Mouse (Mus musculus) midbrain, postnatal 0 days (tissue): ENCODE results near the gene Acaca. TPM values are rescaled to one million over a fixed set of nuclear protein-coding genes. Genes with fewer than 3 reads are reported as not detected.
A peak's percentile ranks its signal among the peaks of the same experiment; 100 is the strongest.

ENCODE experiments used
- ATAC-seq: fragments of 200-750 bp; cut with Nextera tagmentation; 2 replicates; pipeline ENCODE4 v1.8.0; 2017; ENCODE audit warnings: moderate number of reproducible peaks, mild to moderate bottlenecking, moderate TSS enrichment, moderate library complexity; ENCODE audit not compliant: low FRiP score
- DNase-seq: peaks from one replicate; pipeline ENCODE4 v3.0.0-alpha.2; 2015; ENCODE audit warnings: low spot score
- H3K27ac ChIP-seq: fragments of 300-500 bp; sonication (generic); 2 replicates; pipeline ENCODE4 v1.5.1; 2014; ENCODE audit warnings: low read depth, mild to moderate bottlenecking, low read length, mixed read lengths
- H3K27me3 ChIP-seq: fragments of 300-500 bp; sonication (generic); 2 replicates; pipeline ENCODE4 v1.6.1; 2014; ENCODE audit warnings: low read length, control low read depth, mixed read lengths; ENCODE audit not compliant: insufficient read depth
- H3K36me3 ChIP-seq: fragments of 300-500 bp; sonication (generic); 2 replicates; pipeline ENCODE4 v1.6.1; 2014; ENCODE audit warnings: low read length, control low read depth, mixed read lengths; ENCODE audit not compliant: insufficient read depth
- H3K4me1 ChIP-seq: fragments of 300-500 bp; sonication (generic); 2 replicates; pipeline ENCODE4 v1.6.1; 2014; ENCODE audit warnings: mild to moderate bottlenecking, control low read depth, antibody characterized with exemption, low read length, mixed read lengths; ENCODE audit not compliant: insufficient read depth
- H3K4me2 ChIP-seq: fragments of 300-500 bp; sonication (generic); 2 replicates; pipeline ENCODE4 v1.6.1; 2014; ENCODE audit warnings: low read depth, mild to moderate bottlenecking, low read length, mixed read lengths; ENCODE audit not compliant: poor library complexity, severe bottlenecking
- H3K4me3 ChIP-seq: fragments of 300-500 bp; sonication (generic); 2 replicates; pipeline ENCODE4 v1.5.1; 2014; ENCODE audit warnings: low read depth, mild to moderate bottlenecking, low read length, moderate library complexity
- H3K9ac ChIP-seq: fragments of 300-500 bp; sonication (generic); replicated peaks from 2 replicates; pipeline ENCODE4 v1.6.1; 2014; ENCODE audit warnings: mild to moderate bottlenecking, low read length, moderate library complexity, mixed read lengths; ENCODE audit not compliant: poor library complexity, severe bottlenecking
- H3K9me3 ChIP-seq: fragments of 300-500 bp; sonication (generic); 2 replicates; pipeline ENCODE4 v1.6.1; 2016; ENCODE audit warnings: low read length, control low read depth
- CTCF ChIP-seq: IDR thresholded peaks from 2 replicates; pipeline ENCODE4 v1.5.1; 2016; ENCODE audit warnings: antibody characterized with exemption, mild to moderate bottlenecking
- WGBS: fragments of 180-500 bp; shearing (Covaris S2); extraction: QIAGEN DNeasy Blood & Tissue Kit; methylation state at CpG from one replicate; pipeline ENCODE4 v1.1.7; 2014; 5-methylcytosine and 5-hydroxymethylcytosine counted together
- polyA plus RNA-seq: library from polyadenylated mRNA; unstranded; fragments of >200 nt; fragmentation: Nextera tagmentation; extraction: Ambion mirVana; gene quantifications from 2 replicates; pipeline ENCODE4 v1.2.1, GENCODE M21; 2015
- total RNA-seq: library from RNA; depleted of rRNA; stranded (reverse); fragments of >200 nt; gene quantifications from 2 replicates; pipeline ENCODE4 v1.2.3, GENCODE M21; 2014

The Acaca gene
- total and polyA plus RNA-seq, 2 experiments from 2014 or later, result 19.3 to 123 TPM

GRCm38 (mm10) chr11:84194751-84195150 is 65.3 kb downstream of the Acaca start:
- H3K9ac ChIP-seq, result no peak overlapping the region
- H3K4me1 ChIP-seq, result no peaks in the 10 kb centered on the region
- no peaks in the 10 kb centered on the region for H3K9me3 ChIP-seq
- H3K4me2 ChIP-seq, result no peak overlapping the region
- no peaks in the 10 kb centered on the region; the same call in 1 of the 2 replicates for H3K36me3 ChIP-seq
- no peak for TF ChIP-seq CTCF
- H3K27me3 ChIP-seq, result no peaks in the 10 kb centered on the region
- H3K4me3 ChIP-seq, result no peak overlapping the region
- WGBS, result 93% methylated on average over 3 of the region's 3 CpGs
- no peak overlapping the region for H3K27ac ChIP-seq
- DNase-seq, result no peak
- no peak for ATAC-seq

- Histone ChIP-seq H3K9me3 (no peaks in the 10 kb centered on the region), H3K27me3 (no peaks in the 10 kb centered on the region), H3K9ac (no peak overlapping the region), H3K4me3 (no peak overlapping the region), H3K36me3 (no peaks in the 10 kb centered on the region; the same call in 1 of the 2 replicates), H3K27ac (no peak overlapping the region), H3K4me2 (no peak overlapping the region), H3K4me1 (no peaks in the 10 kb centered on the region)
- DNase-seq, result no peak
- no peak for ATAC-seq
- WGBS, result 88% methylated on average over 3 of the region's 3 CpGs
- no peak for TF ChIP-seq CTCF
These were observed 68.3 kb downstream of the Acaca start for GRCm38 (mm10) chr11:84197607-84198402.

- WGBS, result 55% methylated on average over 4 of the region's 4 CpGs
- ATAC-seq (no peak), DNase-seq (no peak)
- no peak for TF ChIP-seq CTCF
- H3K9ac ChIP-seq, result no peak overlapping the region
- no peaks in the 10 kb centered on the region for H3K27me3 ChIP-seq
- no peak overlapping the region for H3K27ac ChIP-seq
- no peaks in the 10 kb centered on the region for H3K4me1 ChIP-seq
- no peak overlapping the region for H3K4me3 ChIP-seq
- H3K4me2 ChIP-seq, result no peak overlapping the region
- H3K9me3 ChIP-seq, result no peaks in the 10 kb centered on the region
- no peaks in the 10 kb centered on the region for H3K36me3 ChIP-seq
These were observed 76.3 kb downstream of the Acaca start for GRCm38 (mm10) chr11:84205776-84206175.

- H3K9ac ChIP-seq, result no peak overlapping the region
- no peak overlapping the region for H3K4me3 ChIP-seq
- H3K4me2 ChIP-seq, result no peak overlapping the region
- no peak overlapping the region for H3K27ac ChIP-seq
- no peaks in the 10 kb centered on the region for H3K4me1 ChIP-seq
- no peaks in the 10 kb centered on the region for H3K36me3 ChIP-seq
- H3K27me3 ChIP-seq, result no peaks in the 10 kb centered on the region
- TF ChIP-seq CTCF, result no peak
- DNase-seq, result no peak
- no peak for ATAC-seq
- 95% methylated on average over 6 of the region's 6 CpGs for WGBS
- no peaks in the 10 kb centered on the region for H3K9me3 ChIP-seq
These were observed 81.4 kb downstream of the Acaca start for GRCm38 (mm10) chr11:84210876-84211275.

GRCm38 (mm10) chr11:84218951-84219350 is 89.5 kb downstream of the Acaca start:
- ATAC-seq, result no peak
- Histone ChIP-seq H3K4me3 (no peak overlapping the region), H3K4me2 (no peak overlapping the region), H3K36me3 (peaks cover 3% of the 10 kb centered on the region; the same call in 1 of the 2 replicates), H3K9ac (no peak overlapping the region), H3K9me3 (no peaks in the 10 kb centered on the region), H3K4me1 (no peaks in the 10 kb centered on the region), H3K27me3 (no peaks in the 10 kb centered on the region), H3K27ac (no peak overlapping the region)
- TF ChIP-seq CTCF, result no peak
- WGBS, result 86% methylated on average over 4 of the region's 4 CpGs
- DNase-seq, result no peak

- peak; percentile 75 for TF ChIP-seq CTCF
- H3K27me3 ChIP-seq, result no peaks in the 10 kb centered on the region
- H3K36me3 ChIP-seq, result peaks cover 3% of the 10 kb centered on the region; the same call in 1 of the 2 replicates
- H3K4me2 ChIP-seq, result no peak overlapping the region
- ATAC-seq (no peak), DNase-seq (peak; percentile 56)
- H3K4me3 ChIP-seq, result no peak overlapping the region
- no peak overlapping the region for H3K27ac ChIP-seq
- H3K4me1 ChIP-seq, result no peaks in the 10 kb centered on the region
- H3K9me3 ChIP-seq, result no peaks in the 10 kb centered on the region
- H3K9ac ChIP-seq, result no peak overlapping the region
These were observed 114.1 kb downstream of the Acaca start for GRCm38 (mm10) chr11:84243562-84243961.
